Mouse (Mus musculus): Measurements from ENCODE around the gene Actl6a. TPM values are rescaled to one million over a fixed set of nuclear protein-coding genes. Genes with fewer than 3 reads are reported as not detected.

Actl6a gene
- polyA plus RNA-seq, 1 experiment from 2014 or later, result 113 TPM

- ATAC-seq (ENCODE audit: low read depth), result no peak
- Histone ChIP-seq H3K27me3 (no peaks in the 10 kb centered on the region), H3K9me3 (replicated peaks) (no peaks in the 10 kb centered on the region), H3K4me1 (replicated peaks) (no peaks in the 10 kb centered on the region), H3K36me3 (no peaks in the 10 kb centered on the region), H3K27ac (no peak overlapping the region), H3K4me3 (replicated peaks) (no peak overlapping the region), H3K9ac (no peak overlapping the region), H3K4me2 (no peak overlapping the region)
- no peak for DNase-seq
Measured at GRCm38 (mm10) chr3:32673151-32673550, 32.9 kb upstream of the Actl6a start.

- H3K4me1 ChIP-seq (replicated peaks), result no peaks in the 10 kb centered on the region
- 0 out of 2 replicates have a peak, but pooled peaks have one; percentile 20 for ATAC-seq (ENCODE audit: low read depth)
Measured at GRCm38 (mm10) chr3:32676393-32676792, 29.7 kb upstream of the Actl6a start.

DNA sequence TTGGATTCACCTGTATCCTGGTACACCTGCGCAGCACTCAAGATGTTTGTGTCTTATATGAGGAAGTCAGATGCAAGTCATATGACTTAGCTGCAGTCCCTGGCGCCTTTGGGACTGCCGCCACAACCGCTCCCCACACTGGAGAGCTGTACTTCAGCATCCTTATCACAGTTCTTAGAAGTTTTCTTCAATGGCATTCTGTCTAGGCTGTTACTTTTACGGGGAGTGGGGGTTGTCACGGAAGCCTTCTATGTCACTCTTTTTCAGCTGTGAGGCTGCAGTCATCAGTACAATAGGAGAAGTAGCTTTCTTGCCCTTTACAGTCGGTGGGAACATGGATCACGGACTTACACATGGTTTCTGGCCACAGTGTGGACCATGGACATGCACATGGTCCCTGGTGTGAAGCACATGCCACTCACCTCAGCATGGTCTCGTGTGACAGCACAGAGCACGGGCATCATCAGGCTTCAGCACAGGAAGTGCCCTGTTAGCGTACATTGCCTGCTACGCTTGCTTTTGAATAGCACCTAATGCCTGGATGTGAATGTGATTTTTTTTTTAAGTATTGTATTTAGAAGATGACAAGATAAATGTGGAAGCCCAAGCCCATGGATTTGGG is 23.1 kb upstream of the Actl6a start:
- Histone ChIP-seq H3K9ac (no peak overlapping the region), H3K9me3 (replicated peaks) (no peaks in the 10 kb centered on the region), H3K27ac (no peak overlapping the region), H3K27me3 (no peaks in the 10 kb centered on the region), H3K4me1 (replicated peaks) (peaks cover 11% of the 10 kb centered on the region), H3K4me2 (no peak overlapping the region), H3K36me3 (no peaks in the 10 kb centered on the region), H3K4me3 (replicated peaks) (no peak overlapping the region)
- DNase-seq (no peak), ATAC-seq (ENCODE audit: low read depth) (no peak)
- 59% methylated on average over 11 of the region's 12 CpGs for WGBS (ENCODE audit: insufficient replicate concordance)

More at GRCm38 (mm10) chr3:32676393-32676792, 29.7 kb upstream of the Actl6a start:
- 51% methylated on average over 6 of the region's 6 CpGs for WGBS (ENCODE audit: insufficient replicate concordance)
- no peaks in the 10 kb centered on the region for H3K36me3 ChIP-seq
- DNase-seq, result no peak
- H3K4me3 ChIP-seq (replicated peaks), result no peak overlapping the region
- no peak overlapping the region for H3K9ac ChIP-seq
- no peaks in the 10 kb centered on the region for H3K9me3 ChIP-seq (replicated peaks)
- H3K4me2 ChIP-seq, result no peak overlapping the region
- H3K27me3 ChIP-seq, result no peaks in the 10 kb centered on the region
- H3K27ac ChIP-seq, result no peak overlapping the region

DNA sequence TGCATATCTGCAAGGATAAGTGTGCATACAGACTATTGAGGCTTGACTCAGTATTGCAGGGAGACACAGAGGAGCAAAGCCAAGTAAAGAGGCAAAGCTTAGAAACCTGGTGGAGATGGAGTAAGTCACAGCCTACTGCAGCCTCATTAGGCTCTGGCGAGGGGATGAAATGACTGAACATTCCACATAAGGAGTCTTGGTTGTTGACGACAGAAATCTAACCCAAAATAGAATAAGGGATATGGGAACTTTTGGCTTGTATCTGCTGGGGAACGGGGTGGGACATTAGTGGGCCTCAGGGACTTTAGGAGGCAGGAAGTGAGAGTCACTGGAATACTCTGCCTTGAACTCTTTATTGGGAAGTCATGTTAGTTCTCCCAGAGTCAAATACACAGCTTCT is 21.5 kb upstream of the Actl6a start:
- H3K36me3 ChIP-seq, result no peaks in the 10 kb centered on the region
- no peak for DNase-seq
- H3K27ac ChIP-seq, result no peak overlapping the region
- H3K4me1 ChIP-seq (replicated peaks), result peaks cover 17% of the 10 kb centered on the region
- WGBS (ENCODE audit: insufficient replicate concordance), result 54% methylated on average over 3 of the region's 3 CpGs
- ATAC-seq (ENCODE audit: low read depth), result no peak
- no peak overlapping the region for H3K4me3 ChIP-seq (replicated peaks)
- H3K27me3 ChIP-seq, result no peaks in the 10 kb centered on the region
- no peak overlapping the region for H3K4me2 ChIP-seq
- H3K9me3 ChIP-seq (replicated peaks), result no peaks in the 10 kb centered on the region
- H3K9ac ChIP-seq, result no peak overlapping the region

DNA sequence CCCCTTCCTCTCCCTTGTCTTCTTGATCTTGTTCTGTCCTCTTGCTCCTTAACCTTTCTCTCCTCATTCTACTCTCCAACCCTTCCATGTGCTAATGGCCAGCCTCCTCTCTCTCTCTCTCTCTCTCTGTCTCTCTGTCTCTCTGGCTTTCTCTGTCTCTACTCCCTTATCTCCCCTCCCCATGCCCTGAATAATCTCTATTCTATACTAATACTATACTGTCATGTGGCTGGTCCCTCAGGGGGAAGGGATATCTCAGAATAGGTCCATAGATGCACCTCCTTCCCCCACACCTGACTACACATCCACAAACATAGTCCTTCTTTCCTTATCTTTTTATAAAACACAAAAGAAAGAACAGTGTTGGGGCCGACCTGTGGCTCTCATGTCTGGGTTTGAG is 19.6 kb upstream of the Actl6a start:
- ATAC-seq (ENCODE audit: low read depth), result peak; percentile 19; the same call in 1 of the 2 replicates
- WGBS (ENCODE audit: insufficient replicate concordance), result 22% methylated on average over 1 of the region's 1 CpGs
- H3K4me3 ChIP-seq (replicated peaks), result no peak overlapping the region
- no peaks in the 10 kb centered on the region for H3K36me3 ChIP-seq
- peaks cover 36% of the 10 kb centered on the region for H3K4me1 ChIP-seq (replicated peaks)
- no peak for DNase-seq
- H3K9ac ChIP-seq, result no peak overlapping the region
- no peak overlapping the region for H3K27ac ChIP-seq
- H3K9me3 ChIP-seq (replicated peaks), result no peaks in the 10 kb centered on the region
- no peaks in the 10 kb centered on the region for H3K27me3 ChIP-seq
- no peak overlapping the region for H3K4me2 ChIP-seq

GRCm38 (mm10) chr3:32687156-32687555 is 18.9 kb upstream of the Actl6a start:
- Histone ChIP-seq H3K9ac (no peak overlapping the region), H3K4me2 (no peak overlapping the region), H3K4me1 (replicated peaks) (peaks cover 42% of the 10 kb centered on the region), H3K4me3 (replicated peaks) (no peak overlapping the region), H3K36me3 (no peaks in the 10 kb centered on the region), H3K27me3 (no peaks in the 10 kb centered on the region), H3K27ac (no peak overlapping the region), H3K9me3 (replicated peaks) (no peaks in the 10 kb centered on the region)
- WGBS (ENCODE audit: insufficient replicate concordance), result 50% methylated on average over 4 of the region's 4 CpGs
- ATAC-seq (ENCODE audit: low read depth) (no peak), DNase-seq (no peak)

- no peaks in the 10 kb centered on the region for H3K27me3 ChIP-seq
- DNase-seq (peak; percentile 48), ATAC-seq (ENCODE audit: low read depth) (peak; percentile 83)
- peak overlapping the region; percentile 50; the same call in 1 of the 2 replicates for H3K27ac ChIP-seq
- no peak overlapping the region for H3K9ac ChIP-seq
- H3K9me3 ChIP-seq (replicated peaks), result no peaks in the 10 kb centered on the region
- H3K4me1 ChIP-seq (replicated peaks), result peaks cover 49% of the 10 kb centered on the region
- 20% methylated on average over 9 of the region's 9 CpGs for WGBS (ENCODE audit: insufficient replicate concordance)
- no peak overlapping the region for H3K4me3 ChIP-seq (replicated peaks)
- H3K4me2 ChIP-seq, result peak overlapping the region; percentile 28
- no peaks in the 10 kb centered on the region for H3K36me3 ChIP-seq
Measured at GRCm38 (mm10) chr3:32689567-32689999, 16.5 kb upstream of the Actl6a start.

DNA sequence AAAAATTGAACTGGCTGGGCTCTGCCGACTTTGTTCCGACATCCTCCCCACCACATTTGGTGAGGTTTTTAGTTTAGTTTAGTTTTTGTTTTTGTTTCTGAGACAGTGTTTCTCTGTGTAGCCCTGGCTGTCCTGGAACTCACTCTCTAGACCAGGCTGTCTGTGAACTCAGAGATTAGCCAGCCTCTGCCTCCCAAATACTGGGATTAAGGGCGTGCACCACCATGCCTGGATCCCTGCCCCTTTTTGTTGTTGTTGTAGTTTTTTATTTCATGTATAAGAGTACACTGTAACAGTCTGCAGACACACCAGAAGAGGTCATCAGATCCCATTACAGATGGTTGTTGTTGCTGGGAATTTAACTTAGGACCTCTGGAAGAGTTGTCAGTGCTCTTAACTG is 16.1 kb upstream of the Actl6a start:
- ATAC-seq (ENCODE audit: low read depth) (peak; percentile 57; the same call in 1 of the 2 replicates), DNase-seq (no peak)
- Histone ChIP-seq H3K9ac (no peak overlapping the region), H3K4me2 (peak overlapping the region; percentile 28), H3K9me3 (replicated peaks) (no peaks in the 10 kb centered on the region), H3K4me1 (replicated peaks) (peaks cover 52% of the 10 kb centered on the region), H3K36me3 (no peaks in the 10 kb centered on the region), H3K27ac (peak overlapping the region; percentile 50), H3K4me3 (replicated peaks) (no peak overlapping the region), H3K27me3 (no peaks in the 10 kb centered on the region)
- WGBS (ENCODE audit: insufficient replicate concordance), result 42% methylated on average over 3 of the region's 3 CpGs

- peaks cover 61% of the 10 kb centered on the region for H3K4me1 ChIP-seq (replicated peaks)
- no peaks in the 10 kb centered on the region for H3K27me3 ChIP-seq
- ATAC-seq (ENCODE audit: low read depth), result peak; percentile 78
- H3K4me3 ChIP-seq (replicated peaks), result no peak overlapping the region
- H3K9me3 ChIP-seq (replicated peaks), result no peaks in the 10 kb centered on the region
- no peaks in the 10 kb centered on the region for H3K36me3 ChIP-seq
- peak overlapping the region; percentile 36 for H3K9ac ChIP-seq
- peak overlapping the region; percentile 71 for H3K27ac ChIP-seq
- H3K4me2 ChIP-seq, result peak overlapping the region; percentile 48
- 0% methylated on average over 1 of the region's 1 CpGs for WGBS (ENCODE audit: insufficient replicate concordance)
- peak; percentile 44 for DNase-seq
Measured at GRCm38 (mm10) chr3:32690901-32691300, 15.2 kb upstream of the Actl6a start.

DNA sequence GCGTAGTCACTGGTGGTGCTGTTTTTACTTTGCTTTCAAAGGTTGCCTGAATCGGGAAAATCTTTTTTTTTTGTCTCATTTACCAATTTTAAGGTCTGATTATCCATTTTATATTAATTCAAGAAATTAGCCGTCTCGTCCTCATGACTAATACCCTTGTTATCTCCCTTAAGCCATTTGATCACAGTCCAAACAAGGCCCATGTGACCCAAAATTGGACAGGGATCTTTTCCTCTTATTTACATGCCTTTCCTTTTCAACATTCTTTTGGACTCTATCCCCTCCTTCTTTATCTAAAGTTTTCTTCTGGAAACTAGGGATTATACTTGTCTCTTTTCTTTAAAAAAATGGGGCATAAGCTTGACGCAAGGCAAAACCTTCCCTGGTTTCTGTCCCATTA is 14.3 kb upstream of the Actl6a start:
- no peak overlapping the region for H3K4me3 ChIP-seq (replicated peaks)
- H3K36me3 ChIP-seq, result no peaks in the 10 kb centered on the region
- no peak for DNase-seq
- no peak for ATAC-seq (ENCODE audit: low read depth)
- peaks cover 57% of the 10 kb centered on the region for H3K4me1 ChIP-seq (replicated peaks)
- 67% methylated on average over 5 of the region's 5 CpGs for WGBS (ENCODE audit: insufficient replicate concordance)
- H3K27me3 ChIP-seq, result no peaks in the 10 kb centered on the region
- H3K4me2 ChIP-seq, result no peak overlapping the region
- no peaks in the 10 kb centered on the region for H3K9me3 ChIP-seq (replicated peaks)
- H3K9ac ChIP-seq, result no peak overlapping the region
- no peak overlapping the region for H3K27ac ChIP-seq

GRCm38 (mm10) chr3:32694211-32694610 is 11.9 kb upstream of the Actl6a start:
- H3K36me3 ChIP-seq, result no peaks in the 10 kb centered on the region
- peaks cover 49% of the 10 kb centered on the region for H3K4me1 ChIP-seq (replicated peaks)
- no peak overlapping the region for H3K9ac ChIP-seq
- H3K9me3 ChIP-seq (replicated peaks), result no peaks in the 10 kb centered on the region
- ATAC-seq (ENCODE audit: low read depth), result no peak
- no peaks in the 10 kb centered on the region for H3K27me3 ChIP-seq
- H3K4me2 ChIP-seq, result no peak overlapping the region
- H3K27ac ChIP-seq, result no peak overlapping the region
- H3K4me3 ChIP-seq (replicated peaks), result no peak overlapping the region
- WGBS (ENCODE audit: insufficient replicate concordance), result 78% methylated on average over 5 of the region's 5 CpGs
- DNase-seq, result no peak

Data from liver, embryonic 13.5 days (tissue).